Mouse (Mus musculus): ENCODE results near the gene Vmn1r85. TPM values are rescaled to one million over a fixed set of nuclear protein-coding genes. Genes with fewer than 3 reads are reported as not detected.

The Vmn1r85 gene
- polyA plus RNA-seq, 1 experiment from 2014 or later, result not detected

DNA sequence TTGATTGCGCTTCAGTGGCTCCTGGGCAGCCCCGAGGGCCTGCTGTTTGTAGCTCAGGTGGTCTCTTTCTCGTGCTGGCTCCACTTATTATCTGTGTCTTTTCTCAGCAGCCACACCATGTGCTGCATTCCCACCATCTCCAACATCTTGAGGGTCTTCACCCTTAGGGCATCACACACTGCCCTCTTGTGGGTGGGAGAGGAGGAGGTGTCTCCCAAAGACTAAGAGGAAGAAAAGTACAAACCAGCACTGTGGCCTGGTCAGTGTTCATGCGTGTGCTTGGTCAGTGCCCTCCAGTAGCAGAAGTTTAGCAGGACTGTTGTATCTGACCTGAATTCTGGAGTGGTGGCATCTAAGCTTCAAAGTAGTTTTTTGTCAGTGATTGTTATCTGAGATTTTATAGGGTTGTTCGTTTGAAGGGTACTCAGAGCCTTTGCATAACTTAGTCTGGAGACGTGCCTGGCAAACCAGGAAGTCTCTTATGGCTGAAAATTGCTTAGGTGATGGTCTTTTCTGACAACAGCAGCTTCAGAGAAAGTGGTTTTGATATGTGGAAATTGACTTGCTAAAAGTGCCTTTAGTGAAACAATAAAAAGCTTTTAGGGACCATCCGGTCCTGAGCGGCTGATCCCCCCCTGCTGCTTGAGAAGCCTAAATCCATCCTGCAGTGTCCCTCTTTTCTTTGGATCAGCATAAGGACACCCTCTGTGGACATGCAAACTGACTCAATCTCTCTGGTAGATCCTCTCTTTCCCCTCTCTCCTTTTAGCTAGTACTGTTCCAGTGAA is 37.9 kb downstream of the Vmn1r85 start:
- Histone ChIP-seq H3K9me3 (ENCODE audit: control insufficient read depth, low read length) (no peaks in the 10 kb centered on the region), H3K4me2 (ENCODE audit: low read depth, low read length, severe bottlenecking) (no peak overlapping the region), H3K27ac (ENCODE audit: low read depth, low read length) (no peak overlapping the region), H3K4me1 (replicated peaks; ENCODE audit: control insufficient read depth, insufficient read depth, low read length) (peaks cover 2% of the 10 kb centered on the region; the same call in 1 of the 2 replicates), H3K4me3 (ENCODE audit: low read depth, low read length) (no peak overlapping the region), H3K27me3 (ENCODE audit: control insufficient read depth, insufficient read depth, low read length) (no peaks in the 10 kb centered on the region), H3K36me3 (ENCODE audit: control insufficient read depth, insufficient read depth, low read length) (no peaks in the 10 kb centered on the region), H3K9ac (ENCODE audit: low read length) (no peak overlapping the region)
- WGBS, result 54% methylated on average over 8 of the region's 8 CpGs
- ATAC-seq (replicated peaks; ENCODE audit: low FRiP score) (no peak), DNase-seq (ENCODE audit: low spot score) (no peak)

GRCm38 (mm10) chr7:13054287-13055010 is 40.5 kb downstream of the Vmn1r85 start, which contains the start of gene Mzf1:
Gene Mzf1, minus strand, starts transcription at chr7:13054764.
- Histone ChIP-seq H3K27ac (ENCODE audit: low read depth, low read length) (peak within 1 kb of the TSS; percentile 93), H3K9ac (ENCODE audit: low read length) (peak within 1 kb of the TSS; percentile 70), H3K9me3 (ENCODE audit: control insufficient read depth, low read length) (no peaks in the 10 kb centered on the region), H3K36me3 (ENCODE audit: control insufficient read depth, insufficient read depth, low read length) (no peaks in the 10 kb centered on the region), H3K4me1 (replicated peaks; ENCODE audit: control insufficient read depth, insufficient read depth, low read length) (peaks cover 2% of the 10 kb centered on the region; the same call in 1 of the 2 replicates), H3K4me2 (ENCODE audit: low read depth, low read length, severe bottlenecking) (peak within 1 kb of the TSS; percentile 63), H3K27me3 (ENCODE audit: control insufficient read depth, insufficient read depth, low read length) (no peaks in the 10 kb centered on the region), H3K4me3 (ENCODE audit: low read depth, low read length) (peak within 1 kb of the TSS; percentile 55)
- under 1% methylated on average over 41 of the region's 41 CpGs for WGBS
- DNase-seq (ENCODE audit: low spot score) (peak; percentile 95), ATAC-seq (replicated peaks; ENCODE audit: low FRiP score) (peak; percentile 96)

- H3K9me3 ChIP-seq (ENCODE audit: control insufficient read depth, low read length), result no peaks in the 10 kb centered on the region
- no peak for ATAC-seq (replicated peaks; ENCODE audit: low FRiP score)
- H3K4me2 ChIP-seq (ENCODE audit: low read depth, low read length, severe bottlenecking), result peak overlapping the region; percentile 63
- H3K27me3 ChIP-seq (ENCODE audit: control insufficient read depth, insufficient read depth, low read length), result no peaks in the 10 kb centered on the region
- H3K4me1 ChIP-seq (replicated peaks; ENCODE audit: control insufficient read depth, insufficient read depth, low read length), result peaks cover 2% of the 10 kb centered on the region; the same call in 1 of the 2 replicates
- peak overlapping the region; percentile 55 for H3K4me3 ChIP-seq (ENCODE audit: low read depth, low read length)
- H3K27ac ChIP-seq (ENCODE audit: low read depth, low read length), result peak overlapping the region; percentile 93
- no peak for DNase-seq (ENCODE audit: low spot score)
- H3K9ac ChIP-seq (ENCODE audit: low read length), result peak overlapping the region; percentile 70
- no peaks in the 10 kb centered on the region for H3K36me3 ChIP-seq (ENCODE audit: control insufficient read depth, insufficient read depth, low read length)
- WGBS, result 3% methylated on average over 15 of the region's 15 CpGs
These were observed 41.0 kb downstream of the Vmn1r85 start for GRCm38 (mm10) chr7:13053961-13054286.

GRCm38 (mm10) chr7:13053501-13053900 is 41.5 kb downstream of the Vmn1r85 start:
- Histone ChIP-seq H3K27ac (ENCODE audit: low read depth, low read length) (no peak overlapping the region), H3K27me3 (ENCODE audit: control insufficient read depth, insufficient read depth, low read length) (no peaks in the 10 kb centered on the region), H3K9me3 (ENCODE audit: control insufficient read depth, low read length) (no peaks in the 10 kb centered on the region), H3K4me1 (replicated peaks; ENCODE audit: control insufficient read depth, insufficient read depth, low read length) (peaks cover 2% of the 10 kb centered on the region; the same call in 1 of the 2 replicates), H3K4me2 (ENCODE audit: low read depth, low read length, severe bottlenecking) (peak overlapping the region; percentile 63; the same call in 1 of the 2 replicates), H3K4me3 (ENCODE audit: low read depth, low read length) (peak overlapping the region; percentile 55; the same call in 1 of the 2 replicates), H3K36me3 (ENCODE audit: control insufficient read depth, insufficient read depth, low read length) (no peaks in the 10 kb centered on the region), H3K9ac (ENCODE audit: low read length) (no peak overlapping the region; the same call in 1 of the 2 replicates)
- ATAC-seq (replicated peaks; ENCODE audit: low FRiP score) (no peak), DNase-seq (ENCODE audit: low spot score) (no peak)
- 99% methylated on average over 2 of the region's 2 CpGs for WGBS

- Histone ChIP-seq H3K9me3 (ENCODE audit: control insufficient read depth, low read length) (no peaks in the 10 kb centered on the region), H3K4me3 (ENCODE audit: low read depth, low read length) (no peak overlapping the region), H3K9ac (ENCODE audit: low read length) (no peak overlapping the region), H3K27ac (ENCODE audit: low read depth, low read length) (no peak overlapping the region), H3K36me3 (ENCODE audit: control insufficient read depth, insufficient read depth, low read length) (no peaks in the 10 kb centered on the region), H3K4me1 (replicated peaks; ENCODE audit: control insufficient read depth, insufficient read depth, low read length) (peaks cover 2% of the 10 kb centered on the region; the same call in 1 of the 2 replicates), H3K27me3 (ENCODE audit: control insufficient read depth, insufficient read depth, low read length) (no peaks in the 10 kb centered on the region), H3K4me2 (ENCODE audit: low read depth, low read length, severe bottlenecking) (no peak overlapping the region)
- ATAC-seq (replicated peaks; ENCODE audit: low FRiP score) (no peak), DNase-seq (ENCODE audit: low spot score) (no peak)
- 90% methylated on average over 13 of the region's 13 CpGs for WGBS
These were observed 42.0 kb downstream of the Vmn1r85 start for GRCm38 (mm10) chr7:13053001-13053400.

GRCm38 (mm10) chr7:13046084-13046483 is 48.9 kb downstream of the Vmn1r85 start:
- H3K27ac ChIP-seq (ENCODE audit: low read depth, low read length), result no peak overlapping the region
- ATAC-seq (replicated peaks; ENCODE audit: low FRiP score) (peak; percentile 78), DNase-seq (ENCODE audit: low spot score) (peak; percentile 73)
- no peak overlapping the region for H3K9ac ChIP-seq (ENCODE audit: low read length)
- no peaks in the 10 kb centered on the region for H3K9me3 ChIP-seq (ENCODE audit: control insufficient read depth, low read length)
- peaks cover 5% of the 10 kb centered on the region for H3K4me1 ChIP-seq (replicated peaks; ENCODE audit: control insufficient read depth, insufficient read depth, low read length)
- WGBS, result 14% methylated on average over 2 of the region's 2 CpGs
- H3K27me3 ChIP-seq (ENCODE audit: control insufficient read depth, insufficient read depth, low read length), result peaks cover 31% of the 10 kb centered on the region
- H3K4me2 ChIP-seq (ENCODE audit: low read depth, low read length, severe bottlenecking), result no peak overlapping the region
- no peaks in the 10 kb centered on the region for H3K36me3 ChIP-seq (ENCODE audit: control insufficient read depth, insufficient read depth, low read length)
- no peak overlapping the region for H3K4me3 ChIP-seq (ENCODE audit: low read depth, low read length)

DNA sequence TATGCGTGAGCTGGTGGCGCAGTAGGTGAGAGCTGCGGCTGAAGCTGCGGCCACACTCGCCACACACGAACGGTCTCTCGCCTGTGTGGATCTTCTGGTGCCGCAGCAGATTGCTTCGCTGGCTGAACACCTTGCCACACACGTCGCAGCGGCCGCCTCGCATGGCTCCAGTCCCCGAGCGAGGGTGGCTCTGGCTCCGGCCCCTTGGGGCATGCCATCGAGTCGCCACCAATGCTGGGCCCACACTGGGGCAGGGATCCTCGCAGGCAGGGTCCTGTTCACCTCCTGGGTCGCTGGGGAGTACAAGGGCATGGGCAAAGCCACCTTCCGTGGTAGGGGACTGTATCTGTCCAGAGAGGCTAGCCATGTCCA is 50.7 kb downstream of the Vmn1r85 start:
- Histone ChIP-seq H3K27me3 (ENCODE audit: control insufficient read depth, insufficient read depth, low read length) (peaks cover 31% of the 10 kb centered on the region), H3K4me1 (replicated peaks; ENCODE audit: control insufficient read depth, insufficient read depth, low read length) (peaks cover 5% of the 10 kb centered on the region), H3K9ac (ENCODE audit: low read length) (peak overlapping the region; percentile 61), H3K4me3 (ENCODE audit: low read depth, low read length) (peak overlapping the region; percentile 40), H3K9me3 (ENCODE audit: control insufficient read depth, low read length) (no peaks in the 10 kb centered on the region), H3K27ac (ENCODE audit: low read depth, low read length) (no peak overlapping the region), H3K4me2 (ENCODE audit: low read depth, low read length, severe bottlenecking) (peak overlapping the region; percentile 92), H3K36me3 (ENCODE audit: control insufficient read depth, insufficient read depth, low read length) (no peaks in the 10 kb centered on the region)
- ATAC-seq (replicated peaks; ENCODE audit: low FRiP score) (no peak; the same call in 1 of the 2 replicates), DNase-seq (ENCODE audit: low spot score) (peak; percentile 72)
- WGBS, result 4% methylated on average over 23 of the region's 23 CpGs

DNA sequence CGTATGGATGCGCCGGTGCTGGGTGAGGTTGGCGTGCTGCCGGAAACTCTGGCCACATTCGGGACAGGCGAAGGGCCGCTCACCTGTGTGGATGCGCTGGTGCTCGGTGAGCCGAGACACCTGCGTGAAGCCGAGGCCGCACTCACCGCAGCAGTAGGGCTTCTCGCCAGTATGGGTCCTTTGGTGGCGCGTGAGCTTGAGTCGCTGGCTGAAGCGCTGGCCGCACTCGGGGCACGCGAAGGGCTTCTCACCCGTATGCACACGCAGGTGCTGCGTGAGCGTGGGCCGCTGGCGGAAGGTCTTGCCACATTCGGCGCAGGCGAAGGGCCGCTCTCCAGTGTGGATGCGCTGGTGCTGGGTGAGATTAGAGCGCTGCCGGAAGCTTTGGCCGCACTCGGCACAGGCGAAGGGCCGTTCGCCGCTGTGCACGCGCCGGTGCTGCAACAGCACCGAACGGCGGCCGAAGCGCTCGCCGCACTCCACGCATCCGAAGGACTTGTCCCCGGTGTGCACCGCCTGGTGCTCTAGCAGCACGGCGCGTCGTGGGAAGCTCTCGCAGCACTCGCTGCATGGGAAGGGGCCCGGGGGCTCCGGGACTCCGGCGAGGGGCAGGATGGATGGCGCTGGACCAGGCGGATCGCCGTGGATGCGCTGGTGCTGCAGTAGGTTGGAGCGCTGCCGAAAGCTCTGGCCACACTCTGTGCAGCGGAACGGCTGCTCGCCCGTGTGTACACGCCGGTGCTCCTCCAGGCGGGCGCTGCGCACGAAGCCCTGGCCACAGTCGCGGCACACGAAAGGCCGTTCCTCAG is 51.3 kb downstream of the Vmn1r85 start:
- peaks cover 8% of the 10 kb centered on the region for H3K4me1 ChIP-seq (replicated peaks; ENCODE audit: control insufficient read depth, insufficient read depth, low read length)
- peak overlapping the region; percentile 92 for H3K4me2 ChIP-seq (ENCODE audit: low read depth, low read length, severe bottlenecking)
- H3K27ac ChIP-seq (ENCODE audit: low read depth, low read length), result no peak overlapping the region
- H3K9me3 ChIP-seq (ENCODE audit: control insufficient read depth, low read length), result no peaks in the 10 kb centered on the region
- H3K9ac ChIP-seq (ENCODE audit: low read length), result peak overlapping the region; percentile 61
- no peaks in the 10 kb centered on the region for H3K36me3 ChIP-seq (ENCODE audit: control insufficient read depth, insufficient read depth, low read length)
- H3K27me3 ChIP-seq (ENCODE audit: control insufficient read depth, insufficient read depth, low read length), result peaks cover 31% of the 10 kb centered on the region
- 5% methylated on average over 85 of the region's 88 CpGs for WGBS
- H3K4me3 ChIP-seq (ENCODE audit: low read depth, low read length), result peak overlapping the region; percentile 40
- ATAC-seq (replicated peaks; ENCODE audit: low FRiP score) (peak; percentile 29), DNase-seq (ENCODE audit: low spot score) (peak; percentile 74)

All from forebrain, embryonic 11.5 days (tissue).